Mouse (Mus musculus) G1E-ER4 (cell line): ENCODE measurements around the gene Aff1. TPM values are rescaled to one million over a fixed set of nuclear protein-coding genes. Genes with fewer than 3 reads are reported as not detected.

Experiments
- GATA1 ChIP-seq: IDR thresholded peaks from one replicate; pipeline ENCODE4 v1.8.0; 2012; ENCODE audit warnings: low read length, inconsistent platforms
- polyA plus RNA-seq: library from polyadenylated mRNA; stranded (reverse); fragments of >175 nt; gene quantifications from 2 replicates; pipeline ENCODE4 v1.2.3, GENCODE M21; 2012

The Aff1 gene
- polyA plus RNA-seq, 1 experiment = 57.8 TPM

DNA sequence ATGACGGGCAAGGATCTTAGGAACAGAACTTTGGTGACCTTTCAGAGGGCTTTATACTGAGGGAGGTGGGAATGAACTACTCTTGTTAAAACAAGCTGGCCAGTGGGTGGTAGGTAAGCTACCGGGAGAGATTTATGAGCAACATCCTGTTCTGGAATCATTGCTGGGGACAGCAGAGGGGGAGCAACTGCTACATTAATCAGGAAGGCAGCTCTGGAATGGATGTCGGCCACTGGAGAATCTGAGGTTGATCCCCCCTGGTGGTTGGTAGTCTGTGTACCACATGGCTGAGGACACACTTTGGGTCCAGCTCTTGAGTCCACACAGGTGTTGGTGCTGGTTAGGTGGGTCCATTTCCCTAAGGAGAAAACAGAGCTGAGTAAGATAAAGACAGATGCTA lies 38.6 kb downstream of the Aff1 start:
- TF ChIP-seq GATA1 = no peak

DNA sequence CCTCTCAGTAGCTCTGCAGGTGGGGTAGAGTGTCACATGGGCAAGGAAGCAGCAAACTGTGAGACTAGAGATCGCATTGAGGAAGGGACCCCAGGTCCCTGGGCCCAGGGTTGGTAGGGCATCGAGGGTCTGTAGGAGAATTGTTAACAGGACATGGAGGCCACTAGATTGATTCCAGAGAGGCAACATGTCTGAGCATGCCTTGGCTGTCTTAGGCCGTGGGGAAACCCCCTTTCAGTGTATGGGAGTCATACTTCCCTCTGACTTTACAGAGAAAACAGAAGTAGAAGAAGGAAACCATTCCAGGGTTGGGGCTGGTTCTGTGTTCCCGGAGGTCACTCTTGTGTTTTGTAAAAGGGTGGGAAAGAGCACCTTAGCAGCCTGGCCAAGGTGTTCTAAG lies 40.4 kb downstream of the Aff1 start:
- no peak for TF ChIP-seq GATA1

GRCm38 (mm10) chr5:103735411-103736112 lies 43.4 kb downstream of the Aff1 start:
- no peak for TF ChIP-seq GATA1

DNA sequence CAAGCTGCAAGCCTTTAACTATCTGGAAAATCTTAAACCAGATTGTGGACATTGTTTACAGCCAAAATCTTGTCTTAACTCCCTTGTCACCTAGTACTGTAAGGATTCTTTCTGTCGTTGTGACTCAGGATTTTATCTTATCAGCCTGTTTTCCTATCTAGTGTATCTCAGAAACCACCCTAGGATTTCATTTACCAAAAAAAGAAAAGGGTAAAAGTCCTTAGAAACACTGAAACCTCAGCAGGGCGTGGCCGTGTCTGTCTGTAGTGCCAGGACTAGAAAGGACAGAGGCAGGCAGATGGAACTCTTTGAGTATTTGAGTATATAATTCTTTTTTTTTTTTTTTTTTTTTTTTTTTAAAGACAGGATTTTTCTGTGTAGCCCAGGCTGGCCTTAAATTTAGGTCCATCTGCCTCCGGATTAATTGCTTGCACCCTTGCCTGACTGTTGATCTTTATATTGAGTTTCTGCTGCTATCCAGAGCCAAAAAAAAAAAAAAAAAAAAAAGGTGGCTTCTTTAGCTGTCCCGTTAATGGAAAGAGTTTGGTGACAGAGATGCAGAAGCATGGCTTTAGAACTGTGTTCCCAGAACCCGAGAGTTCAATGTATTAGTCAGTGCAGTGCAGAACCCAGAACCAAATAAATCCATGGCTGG lies 44.5 kb downstream of the Aff1 start:
- TF ChIP-seq GATA1 = no peak

GRCm38 (mm10) chr5:103737208-103738066 lies 45.3 kb downstream of the Aff1 start:
- peak; percentile 61 for TF ChIP-seq GATA1

- TF ChIP-seq GATA1 = no peak
Measured at GRCm38 (mm10) chr5:103738509-103738908, 46.3 kb downstream of the Aff1 start.

- TF ChIP-seq GATA1 = no peak
Measured at GRCm38 (mm10) chr5:103739163-103739562, 47.0 kb downstream of the Aff1 start.

GRCm38 (mm10) chr5:103740093-103740902 lies 48.1 kb downstream of the Aff1 start:
- TF ChIP-seq GATA1 = no peak

GRCm38 (mm10) chr5:103740903-103741246 lies 48.7 kb downstream of the Aff1 start:
- TF ChIP-seq GATA1 = no peak

GRCm38 (mm10) chr5:103741443-103741842 lies 49.3 kb downstream of the Aff1 start:
- no peak for TF ChIP-seq GATA1

GRCm38 (mm10) chr5:103741992-103742391 lies 49.8 kb downstream of the Aff1 start:
- peak; percentile 95 for TF ChIP-seq GATA1

- TF ChIP-seq GATA1 = no peak
Measured at GRCm38 (mm10) chr5:103744531-103744930, 52.4 kb downstream of the Aff1 start.

DNA sequence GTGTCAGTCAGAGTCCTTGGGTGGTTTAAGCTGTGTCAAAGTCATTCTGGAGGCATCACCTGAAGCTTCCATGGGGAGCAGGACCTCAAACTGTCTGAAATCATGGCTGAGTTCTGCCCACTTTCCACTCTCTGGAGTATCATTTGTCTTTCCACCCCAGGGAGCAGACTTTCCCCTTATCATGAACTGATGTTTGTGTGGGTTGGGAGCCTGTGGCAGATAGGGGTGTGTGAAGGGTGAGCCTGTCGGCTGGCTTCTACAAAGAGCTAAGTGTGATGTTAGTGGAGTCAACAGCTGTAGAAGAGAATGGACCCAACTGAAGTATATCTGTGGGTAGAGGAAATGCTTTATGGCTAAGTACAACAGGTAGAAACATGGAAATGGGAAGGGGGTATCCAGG lies 53.5 kb downstream of the Aff1 start:
- no peak for TF ChIP-seq GATA1

DNA sequence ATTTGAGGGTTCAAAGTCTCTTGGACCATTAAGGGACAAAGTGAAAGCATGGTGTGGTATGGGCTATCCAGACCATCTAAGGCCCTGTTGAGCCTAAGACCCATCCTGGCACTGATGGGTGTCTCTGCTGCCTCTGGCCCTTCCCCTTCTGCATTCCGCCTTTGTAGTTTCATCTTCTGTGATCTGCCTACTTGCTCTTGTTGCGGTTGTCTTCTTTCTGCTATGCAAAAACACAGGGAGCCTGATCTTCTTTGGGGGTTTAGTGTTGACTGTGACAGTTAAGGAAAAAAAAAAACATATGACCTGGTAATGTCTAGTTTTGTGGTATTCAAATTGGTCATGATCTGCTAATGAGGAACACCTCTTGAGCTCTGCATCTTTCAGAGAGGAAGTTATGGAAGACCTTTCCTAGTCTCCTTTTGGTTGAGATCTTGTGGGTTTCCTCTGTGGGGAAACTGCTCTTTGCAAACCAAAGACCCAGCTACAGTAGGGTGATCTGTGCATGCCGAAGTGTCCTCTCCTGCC lies 54.4 kb downstream of the Aff1 start:
- no peak for TF ChIP-seq GATA1

DNA sequence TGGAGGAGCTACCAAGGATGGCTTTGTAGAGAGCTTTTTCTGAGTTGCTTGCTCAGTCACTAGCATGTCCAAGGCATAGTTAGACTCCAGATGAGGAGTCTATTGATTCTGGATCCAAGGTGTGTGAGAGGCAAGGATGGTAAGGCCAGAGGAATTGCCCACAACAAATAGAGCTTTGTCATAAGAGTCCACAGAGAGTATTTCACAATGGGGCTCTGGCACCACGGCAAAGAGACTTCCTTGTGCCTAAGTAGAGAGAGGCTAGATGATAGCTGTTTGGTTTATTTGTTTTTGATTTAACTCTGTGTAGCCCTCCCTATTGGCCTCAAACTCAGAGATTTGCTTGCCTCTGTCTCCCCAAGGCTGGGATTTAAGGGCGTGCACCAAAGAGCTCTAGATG lies 54.9 kb downstream of the Aff1 start:
- no peak for TF ChIP-seq GATA1
